Mouse (Mus musculus) layer of hippocampus, adult 18-20 months (tissue): ENCODE measurements at regions not wholly inside any gene's neighbourhood (a gene's known extent, or its start where the extent isn't known, plus 50 kb on each side); places are given as distances from the start of the nearest gene placed in this dataset.
"Not testable (repeated sequence)": the region's sequence is repeated elsewhere in the genome, so short reads cannot be mapped to it uniquely, and the experiment has no call there.

Source experiments
- DNase-seq, 2 experiments: peaks; one replicate each; pipeline ENCODE4 v3.0.0; 2022; ENCODE audit warnings: low spot score in 2 of 2

GRCm38 (mm10) chr8:24386462-24386861 is 339.2 kb downstream of the Adam3 start:
- DNase-seq: peak; percentile 50 to 84

- DNase-seq: no peak
Measured at GRCm38 (mm10) chr8:24383963-24384435, 341.7 kb downstream of the Adam3 start.

- no peak for DNase-seq
Measured at GRCm38 (mm10) chr8:24383130-24383962, 342.3 kb downstream of the Adam3 start.

DNA sequence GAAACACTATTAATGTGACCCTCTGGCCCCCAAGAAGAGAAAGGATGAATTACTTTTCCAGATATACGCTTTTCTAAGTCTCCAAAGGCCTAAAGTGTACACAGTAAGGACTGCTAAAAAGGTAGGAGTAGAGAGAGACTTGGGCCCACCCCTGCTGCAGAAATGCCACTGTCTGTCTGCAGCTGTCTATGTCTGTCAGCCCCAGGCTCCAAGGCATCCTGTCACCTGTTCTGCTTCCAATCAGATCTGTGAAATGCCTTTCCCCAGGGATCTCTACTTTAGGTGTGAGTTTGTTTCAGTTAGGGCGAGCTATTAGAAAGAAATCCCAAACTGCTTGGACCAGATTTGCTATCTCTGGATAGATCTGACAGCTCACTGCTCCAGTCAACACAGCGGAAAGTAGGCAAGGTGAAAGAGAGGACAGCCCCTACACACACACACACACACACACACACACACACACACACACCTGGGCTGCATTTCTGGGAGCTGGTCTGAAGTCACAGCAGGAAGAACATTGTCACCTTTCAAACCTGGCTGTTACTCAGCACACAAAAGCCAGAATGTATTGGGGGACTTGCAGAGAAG is 343.9 kb downstream of the Adam3 start:
- no peak for DNase-seq

DNA sequence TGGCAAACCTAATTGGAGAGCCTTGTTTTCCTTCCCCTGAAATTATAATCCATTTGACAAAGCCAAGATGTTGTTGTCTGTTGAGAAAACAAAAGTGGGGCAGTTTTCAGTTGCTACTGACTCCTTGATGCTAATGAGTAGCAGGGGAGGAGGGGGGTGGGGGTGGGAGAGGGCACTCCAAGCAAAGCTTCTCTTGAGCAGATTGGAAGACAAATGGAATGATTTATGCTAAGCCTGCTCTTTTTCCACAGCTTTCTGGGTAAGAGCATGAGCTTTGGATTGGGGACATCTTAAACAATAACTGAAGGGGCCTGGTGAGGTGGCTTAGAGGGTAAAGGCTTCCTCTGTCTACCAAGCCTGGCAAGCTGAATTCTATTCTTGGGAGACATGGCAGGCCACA is 347.6 kb downstream of the Adam3 start:
- DNase-seq: no peak

DNA sequence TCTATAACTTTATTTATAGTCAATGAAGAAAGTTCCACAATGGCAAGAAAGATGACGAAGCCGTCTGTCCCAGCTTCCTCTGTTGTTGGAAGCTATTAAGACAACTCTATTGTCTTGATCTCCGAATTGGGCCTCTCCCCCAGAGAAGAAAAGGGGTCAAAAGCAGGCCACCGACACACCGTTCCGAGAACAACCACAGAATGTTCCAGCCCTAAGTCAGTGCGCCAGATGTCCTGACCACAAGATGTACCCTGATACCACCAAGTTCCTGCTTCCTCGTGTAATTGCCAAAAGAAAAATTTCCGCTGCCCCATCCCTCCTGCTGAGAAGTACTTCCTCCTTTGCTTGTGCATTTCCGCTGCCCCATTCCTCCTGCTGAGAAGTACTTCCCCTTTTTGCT is 348.8 kb downstream of the Adam3 start:
- not testable (repeated sequence) for DNase-seq

DNA sequence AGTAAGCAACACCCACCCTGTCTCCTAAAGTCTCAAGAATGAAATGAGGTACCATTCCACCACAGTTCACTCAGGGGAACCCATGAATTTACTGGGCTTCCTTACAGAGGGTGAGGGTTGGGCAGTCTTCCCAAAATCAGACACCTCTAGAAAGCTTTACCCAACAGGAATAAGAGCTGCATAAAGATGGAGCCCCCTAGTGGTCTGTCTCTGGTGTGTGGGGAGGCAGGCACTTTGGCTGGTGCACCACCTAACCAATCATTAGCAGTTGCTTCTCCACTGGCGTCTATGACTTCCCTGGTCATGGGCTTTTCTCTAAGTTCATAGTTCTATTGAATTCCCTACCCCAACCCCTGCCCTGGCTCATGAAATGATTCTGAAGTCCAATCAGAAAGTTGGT is 351.1 kb downstream of the Adam3 start:
- DNase-seq: no peak

GRCm38 (mm10) chr8:24372068-24372467 is 353.6 kb downstream of the Adam3 start:
- no peak for DNase-seq

GRCm38 (mm10) chr8:24366000-24366399 is 359.7 kb downstream of the Adam3 start:
- no peak for DNase-seq

DNA sequence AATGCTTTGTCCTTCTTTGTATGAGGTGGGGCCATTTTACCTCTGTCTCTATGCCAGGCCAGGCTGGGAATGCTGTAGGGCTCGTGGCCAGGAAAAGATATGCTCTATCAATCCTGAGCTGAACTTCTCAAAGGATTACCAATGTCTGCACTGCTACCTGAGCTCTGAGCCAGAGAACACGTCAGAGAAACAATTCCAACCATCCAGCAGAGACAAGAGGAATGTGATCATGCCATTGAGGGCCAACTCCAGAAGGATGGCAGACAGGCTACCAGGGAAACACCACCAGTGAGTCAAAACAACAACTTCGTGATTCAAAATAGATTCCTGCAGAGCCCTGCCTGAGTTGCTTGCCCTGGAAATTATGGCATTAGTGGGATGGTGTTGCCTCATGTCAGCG is 361.0 kb downstream of the Adam3 start:
- no peak for DNase-seq

DNA sequence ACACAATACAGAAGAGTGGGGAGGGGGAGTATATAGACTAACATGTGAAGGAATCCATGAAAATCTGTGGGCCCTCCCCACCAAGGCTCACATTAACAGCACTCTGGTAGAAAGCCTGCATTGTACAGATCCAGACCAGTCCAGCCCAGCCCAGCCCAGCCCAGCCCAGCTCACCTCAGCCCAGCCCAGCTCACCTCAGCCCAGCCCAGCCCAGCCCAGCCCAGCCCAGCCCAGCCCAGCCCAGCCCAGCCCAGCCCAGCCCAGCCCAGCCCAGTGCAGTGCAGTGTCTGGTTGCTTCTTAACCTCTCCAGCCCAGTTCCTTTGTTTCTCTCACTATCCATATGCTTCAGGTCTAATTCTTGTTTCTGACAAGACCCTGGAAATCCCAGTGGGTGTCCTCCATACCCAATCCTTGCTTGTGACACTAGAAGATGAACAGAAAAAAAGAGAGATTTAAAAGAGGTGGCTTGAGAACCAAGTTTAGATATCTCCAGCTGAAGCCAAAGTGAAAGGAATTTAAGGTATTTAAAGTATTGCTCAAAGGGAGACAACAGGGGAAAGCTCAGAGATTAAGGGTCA is 366.5 kb downstream of the Adam3 start:
- DNase-seq: no peak

GRCm38 (mm10) chr8:24355146-24355545 is 370.5 kb downstream of the Adam3 start:
- DNase-seq: no peak

DNA sequence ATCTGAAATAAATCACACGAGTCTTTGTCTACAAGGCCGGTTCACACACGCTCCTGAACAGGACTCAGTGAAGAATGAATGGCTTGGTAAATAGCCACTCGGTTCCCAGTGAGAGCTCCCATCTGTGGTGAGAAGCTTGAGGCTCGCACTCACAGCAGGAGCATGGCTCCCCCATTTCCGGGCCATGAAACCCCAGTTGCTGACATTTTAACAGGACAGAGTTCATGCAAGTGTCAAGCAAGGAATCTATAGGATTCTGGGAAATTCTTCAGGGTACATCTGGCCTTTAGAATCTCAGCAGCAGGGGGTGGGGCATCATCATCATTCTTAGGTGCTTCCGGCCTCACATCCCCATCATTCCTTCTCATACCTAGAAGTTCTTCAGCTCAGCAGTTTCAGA is 371.8 kb downstream of the Adam3 start:
- no peak for DNase-seq

GRCm38 (mm10) chr8:24352322-24352721 is 373.3 kb downstream of the Adam3 start:
- no peak for DNase-seq

DNA sequence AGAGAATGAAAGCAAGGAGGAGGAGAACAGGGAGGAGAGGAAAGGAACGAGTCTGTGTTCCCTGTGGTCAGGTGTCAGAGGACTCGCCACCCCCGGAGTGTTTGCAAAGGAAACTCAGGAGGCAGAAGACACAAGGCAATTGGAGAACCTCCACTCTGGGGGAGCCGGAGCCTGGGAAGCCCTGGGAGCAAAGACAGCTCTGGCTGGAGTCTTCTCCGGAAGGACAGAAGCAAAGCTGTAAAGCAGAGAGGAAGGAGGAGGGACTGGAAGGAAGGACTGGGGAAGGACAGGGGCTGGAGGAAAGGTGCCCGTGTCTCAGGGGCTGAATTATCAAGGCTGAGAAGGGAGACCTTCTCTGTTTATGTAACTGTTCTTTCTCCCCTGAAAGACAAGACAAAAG is 373.9 kb downstream of the Adam3 start:
- no peak for DNase-seq

DNA sequence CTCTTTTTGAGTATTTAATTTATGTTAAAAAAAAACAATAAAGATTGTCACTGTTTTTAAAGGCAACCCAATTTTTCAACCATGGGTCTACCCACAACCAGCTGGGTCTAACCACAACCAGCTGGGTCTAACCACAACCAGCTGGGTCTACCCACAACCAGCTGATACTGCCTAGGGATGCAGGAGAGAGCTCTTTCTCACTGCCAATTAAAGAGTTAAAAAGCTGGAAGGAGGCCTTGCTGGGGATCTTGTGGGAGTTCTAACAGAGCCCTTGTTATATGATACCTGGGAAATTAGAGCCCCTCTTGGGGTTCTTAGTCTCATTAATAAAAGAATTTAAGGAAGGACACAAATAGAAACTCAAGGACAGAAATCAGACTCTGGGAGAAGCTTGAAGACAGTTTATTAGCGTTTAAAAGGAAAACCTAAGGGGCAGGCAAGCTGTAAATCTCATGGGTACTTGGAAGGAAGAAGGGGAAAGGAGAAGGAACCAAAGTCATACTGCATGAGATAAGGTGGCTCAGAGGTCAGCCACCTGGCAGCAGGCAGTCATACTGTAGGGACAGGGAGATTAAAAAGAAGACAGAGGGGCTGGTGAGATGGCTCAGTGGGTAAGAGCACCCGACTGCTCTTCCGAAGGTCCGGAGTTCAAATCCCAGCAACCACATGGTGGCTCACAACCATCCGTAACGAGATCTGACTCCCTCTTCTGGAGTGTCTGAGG is 379.1 kb downstream of the Adam3 start:
- no peak for DNase-seq

DNA sequence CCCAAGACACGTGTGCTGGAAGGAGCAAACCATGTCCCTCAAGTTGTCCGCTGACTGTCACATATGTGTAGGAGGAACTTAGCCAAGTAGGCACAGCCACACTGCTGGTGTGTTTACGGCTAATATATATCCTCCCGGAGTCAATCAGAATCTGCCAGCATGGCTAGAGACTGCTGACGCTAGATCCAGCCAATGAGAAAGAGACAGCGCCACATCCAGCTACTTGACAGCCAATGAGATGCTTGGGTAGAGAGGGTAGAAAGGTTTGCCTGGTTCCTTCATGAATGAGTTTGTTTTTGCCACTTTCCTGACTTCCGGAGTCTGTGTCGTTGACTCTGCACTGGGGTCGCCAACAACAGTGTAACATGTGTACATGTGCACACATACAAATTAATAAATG is 387.0 kb downstream of the Adam3 start:
- no peak for DNase-seq

DNA sequence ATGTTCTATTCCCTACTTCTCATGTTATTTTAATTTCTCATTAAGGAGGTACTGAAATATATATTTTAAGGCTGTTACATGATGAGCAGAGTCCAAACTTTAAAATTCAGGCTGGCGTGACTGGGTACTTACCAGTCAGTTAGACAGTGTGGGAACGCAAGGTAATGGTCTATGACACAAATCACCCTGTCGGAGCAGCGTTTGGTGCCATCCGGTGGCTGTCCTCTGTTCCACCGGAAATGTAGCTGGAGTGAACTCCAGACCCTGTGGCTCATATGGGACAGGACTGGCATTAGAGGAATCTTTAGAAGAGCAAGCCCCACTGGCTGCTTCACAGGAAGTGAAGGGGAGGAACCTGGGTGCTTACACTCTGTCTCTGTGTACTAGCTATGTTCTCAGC is 388.0 kb downstream of the Adam3 start:
- DNase-seq: peak in 1 of 2 experiments; percentile 50

DNA sequence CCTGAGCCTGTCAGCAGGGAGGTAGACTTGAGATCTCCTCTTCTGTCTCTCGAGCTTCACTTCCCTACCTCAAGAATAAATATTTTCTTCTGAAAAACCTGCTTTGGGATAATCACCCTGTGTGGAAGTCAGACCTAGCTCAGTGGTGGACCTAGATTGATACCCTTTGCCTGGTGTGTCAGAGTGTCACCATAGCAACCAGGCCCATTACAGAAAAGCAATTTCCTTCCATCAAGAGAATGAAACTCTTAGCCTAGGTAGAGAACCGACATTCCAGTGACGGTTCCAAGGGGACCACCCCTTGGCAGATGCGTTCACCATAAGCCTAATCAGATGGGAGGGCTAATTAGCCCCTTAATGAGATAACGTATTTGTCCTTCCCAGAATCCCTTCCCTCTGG is 389.9 kb downstream of the Adam3 start:
- DNase-seq: no peak

GRCm38 (mm10) chr8:24333705-24334104 is 391.9 kb downstream of the Adam3 start:
- DNase-seq: no peak

DNA sequence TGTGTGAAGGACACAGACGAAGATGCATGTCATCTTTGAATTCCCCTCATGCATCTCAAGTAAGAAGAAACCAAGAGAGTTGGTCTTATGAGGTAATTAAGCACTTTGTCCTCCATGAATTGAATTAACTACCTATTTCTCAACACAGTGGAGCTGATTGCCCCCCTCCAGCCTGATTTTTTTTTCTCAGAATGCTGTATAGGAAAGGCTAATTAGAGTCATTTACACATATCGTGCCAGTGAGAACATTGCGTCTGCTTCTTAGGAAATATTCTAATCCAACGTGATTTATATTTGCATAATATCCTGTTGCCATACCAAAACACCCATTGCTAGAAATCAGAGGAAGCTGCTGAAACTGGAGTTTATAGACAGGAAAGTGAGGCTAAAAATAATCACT is 414.8 kb downstream of the Adam3 start:
- DNase-seq: no peak

DNA sequence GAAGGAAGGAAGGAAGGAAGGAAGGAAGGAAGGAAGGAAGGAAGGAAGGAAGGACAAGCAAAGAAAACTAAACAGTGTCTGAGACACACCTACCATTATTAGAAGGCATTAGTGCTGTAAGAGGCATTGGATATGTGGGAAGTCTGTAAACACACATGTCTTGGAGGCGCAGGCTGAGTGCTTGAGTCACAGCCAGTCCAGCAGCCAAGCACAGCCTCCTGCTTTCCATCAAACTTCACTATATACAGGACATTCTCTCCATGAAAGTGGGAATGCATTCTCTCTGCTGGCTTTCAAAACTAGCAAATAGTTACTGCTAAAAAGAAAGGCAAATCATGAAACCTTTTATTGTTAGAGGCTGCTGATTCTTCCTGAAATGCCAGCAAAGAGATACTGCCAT is 431.1 kb downstream of the Adam3 start:
- DNase-seq: no peak
